Mouse (Mus musculus) testis, postnatal 14 days (tissue): Measurements from ENCODE around the gene Zfp541.

Source experiments
- DNase-seq: peaks from one replicate; pipeline ENCODE4 v3.0.0; 2021; ENCODE audit warnings: low spot score

Zfp541 gene

GRCm38 (mm10) chr7:16080581-16080980 lies 19.0 kb downstream of the Zfp541 start:
- no peak for DNase-seq

GRCm38 (mm10) chr7:16083361-16083760 lies 21.7 kb downstream of the Zfp541 start:
- no peak for DNase-seq

DNA sequence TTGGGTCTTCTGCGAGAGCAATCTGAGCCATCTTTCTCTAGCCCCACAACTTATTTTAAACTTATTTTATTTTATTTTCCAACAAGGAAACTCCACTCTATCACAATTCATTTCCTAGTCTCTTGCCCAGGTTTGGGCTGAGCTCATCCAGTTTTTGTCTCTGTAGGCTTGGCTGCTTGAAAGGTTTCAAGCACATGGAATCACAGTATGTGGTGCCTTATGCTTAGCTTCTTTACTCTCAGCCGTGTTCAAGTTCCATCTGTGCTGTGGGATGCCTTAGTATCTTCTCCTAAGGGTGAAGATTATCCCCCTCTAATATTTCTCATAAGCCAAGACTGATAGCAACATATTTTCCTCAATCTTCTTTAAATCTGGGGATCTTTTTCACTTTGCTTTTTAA lies 26.0 kb downstream of the Zfp541 start:
- DNase-seq, result no peak

DNA sequence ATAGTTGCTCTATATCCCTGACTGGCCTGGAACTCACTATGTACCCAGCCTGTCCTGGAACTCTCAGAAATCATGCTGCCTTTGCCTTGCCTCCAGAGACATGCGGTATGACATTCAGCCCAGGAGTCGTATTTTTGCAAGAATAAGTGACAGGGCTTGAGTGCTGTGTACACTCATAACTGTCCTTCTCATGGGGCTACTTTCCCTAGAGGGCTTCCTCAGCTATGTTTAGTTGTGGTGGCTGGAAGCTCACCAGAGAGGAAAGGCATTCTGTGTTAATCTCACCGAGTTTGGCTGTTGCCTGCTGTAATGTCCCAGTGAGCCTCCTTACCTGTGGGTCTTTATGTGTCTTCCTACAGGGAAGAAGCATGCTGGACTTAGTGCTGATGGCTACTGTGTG lies 33.0 kb downstream of the Zfp541 start:
- no peak for DNase-seq

GRCm38 (mm10) chr7:16098021-16099017 lies 36.7 kb downstream of the Zfp541 start, which contains the start of gene Napa:
TSS of gene Napa (plus strand) at chr7:16098458.
- peak; percentile 97 for DNase-seq

DNA sequence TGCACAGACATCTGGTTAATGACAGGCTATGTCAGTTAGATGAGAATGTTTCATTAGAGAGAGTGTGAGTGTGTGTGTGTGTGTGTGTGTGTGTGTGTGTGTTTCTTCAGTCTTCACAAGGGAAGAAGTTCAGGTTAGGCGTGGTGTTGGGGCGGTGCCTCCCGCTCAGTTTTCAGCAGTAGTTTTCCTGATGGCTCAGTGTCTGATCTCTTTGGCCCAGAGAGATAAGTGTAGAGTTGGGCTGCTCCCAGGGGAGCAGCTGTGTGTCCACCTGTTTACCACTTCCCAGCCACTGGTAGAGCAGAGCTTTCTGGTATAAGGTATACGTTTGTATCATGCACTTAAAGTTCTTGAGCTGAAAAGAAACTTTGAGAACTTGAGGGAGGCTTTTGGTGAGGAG lies 38.3 kb downstream of the Zfp541 start:
- no peak for DNase-seq

DNA sequence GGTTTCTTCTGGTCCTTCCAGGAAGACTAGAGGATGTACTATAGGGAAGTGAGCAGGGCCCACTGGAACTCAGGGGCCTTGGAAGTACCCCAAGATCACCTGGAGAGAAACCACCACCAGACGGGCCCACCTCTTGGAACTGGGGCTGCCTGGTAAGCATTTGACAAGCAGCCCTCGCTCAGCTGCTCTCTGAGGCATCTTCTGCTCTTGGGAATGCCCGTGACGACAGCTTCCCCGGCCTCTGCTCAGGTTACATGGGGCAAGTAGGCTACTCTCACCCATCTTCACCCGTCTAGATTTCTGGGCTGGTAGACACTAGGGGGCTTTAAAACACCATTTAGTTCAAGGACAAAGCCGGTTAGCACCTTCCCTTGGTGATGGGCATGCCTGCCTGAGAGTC lies 39.5 kb downstream of the Zfp541 start:
- no peak for DNase-seq

- DNase-seq, result no peak
These were observed 40.3 kb downstream of the Zfp541 start for GRCm38 (mm10) chr7:16101726-16102475.

DNA sequence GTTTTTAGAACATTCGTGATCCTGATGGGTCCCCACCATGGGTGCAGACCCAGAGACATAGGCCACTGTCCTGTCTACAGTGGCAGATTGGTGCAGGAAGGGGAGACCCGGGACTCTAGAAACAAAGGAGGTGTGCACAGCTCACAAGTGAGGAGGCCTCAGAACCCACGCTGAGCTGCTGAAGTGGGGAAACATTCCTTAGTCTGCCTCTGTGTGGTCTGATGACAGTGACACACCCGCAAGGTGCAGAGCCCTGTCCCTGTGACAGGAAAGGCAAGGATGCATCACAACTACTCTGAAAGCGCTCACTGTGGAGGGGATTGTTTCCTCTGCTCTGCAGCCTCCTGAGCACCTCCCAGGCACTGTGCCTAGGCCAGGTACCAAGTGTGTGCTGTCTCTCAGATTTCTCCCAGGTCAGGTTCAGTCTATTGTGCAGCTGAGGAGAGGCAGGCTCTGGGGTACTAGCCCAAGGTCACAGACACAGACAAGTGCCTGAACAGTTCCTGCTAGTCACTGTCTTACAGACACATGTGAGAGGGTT lies 41.1 kb downstream of the Zfp541 start:
- DNase-seq, result no peak

GRCm38 (mm10) chr7:16103760-16104159 lies 42.1 kb downstream of the Zfp541 start:
- no peak for DNase-seq

- DNase-seq, result no peak
These were observed 43.2 kb downstream of the Zfp541 start for GRCm38 (mm10) chr7:16104611-16105388.

- no peak for DNase-seq
These were observed 47.4 kb downstream of the Zfp541 start for GRCm38 (mm10) chr7:16108886-16109542.

GRCm38 (mm10) chr7:16110158-16110557 lies 48.5 kb downstream of the Zfp541 start:
- no peak for DNase-seq

GRCm38 (mm10) chr7:16111284-16112090 lies 49.9 kb downstream of the Zfp541 start:
- DNase-seq, result no peak

- no peak for DNase-seq
These were observed 54.8 kb downstream of the Zfp541 start for GRCm38 (mm10) chr7:16116418-16116817.

DNA sequence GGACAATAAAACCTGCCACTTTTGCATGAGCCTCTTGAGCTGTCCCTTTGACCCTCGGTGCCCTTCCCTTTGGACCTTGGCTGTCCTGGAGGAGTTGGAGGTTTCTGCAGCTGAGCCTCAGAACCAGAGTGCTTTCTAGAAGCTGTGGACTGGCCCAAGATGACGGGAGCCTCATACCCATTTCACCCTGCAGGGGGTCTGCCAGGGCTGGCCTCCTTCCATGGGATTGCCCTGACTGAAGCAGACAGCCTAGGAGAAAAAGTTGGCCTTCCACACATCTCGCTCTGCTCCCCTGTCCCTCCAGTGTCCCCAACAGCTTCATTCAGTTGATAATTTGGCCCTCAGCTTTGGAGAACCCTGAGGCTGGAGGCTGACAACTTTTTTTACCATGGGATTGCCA lies 55.5 kb downstream of the Zfp541 start:
- DNase-seq, result no peak

- peak; percentile 89 for DNase-seq
These were observed 58.1 kb downstream of the Zfp541 start, which contains the start of gene Kptn for GRCm38 (mm10) chr7:16119569-16120261. TSS of gene Kptn (plus strand) at chr7:16119895.

DNA sequence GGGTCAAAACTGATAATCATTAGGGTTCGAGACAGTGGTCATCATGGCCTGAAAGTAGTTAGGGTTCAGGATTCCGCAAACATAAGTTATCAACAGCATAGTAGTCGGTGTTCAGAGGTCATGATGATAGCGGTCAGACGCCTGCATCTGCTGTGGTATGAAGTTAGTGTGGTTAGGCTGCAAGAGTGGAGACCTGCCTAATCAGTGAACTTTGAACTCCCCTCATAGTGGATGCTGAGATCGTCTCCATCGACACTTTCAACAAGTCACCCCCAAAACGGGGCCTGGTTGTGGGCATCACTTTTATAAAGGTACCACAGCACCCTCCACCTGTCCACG lies 58.6 kb downstream of the Zfp541 start:
- DNase-seq, result no peak

DNA sequence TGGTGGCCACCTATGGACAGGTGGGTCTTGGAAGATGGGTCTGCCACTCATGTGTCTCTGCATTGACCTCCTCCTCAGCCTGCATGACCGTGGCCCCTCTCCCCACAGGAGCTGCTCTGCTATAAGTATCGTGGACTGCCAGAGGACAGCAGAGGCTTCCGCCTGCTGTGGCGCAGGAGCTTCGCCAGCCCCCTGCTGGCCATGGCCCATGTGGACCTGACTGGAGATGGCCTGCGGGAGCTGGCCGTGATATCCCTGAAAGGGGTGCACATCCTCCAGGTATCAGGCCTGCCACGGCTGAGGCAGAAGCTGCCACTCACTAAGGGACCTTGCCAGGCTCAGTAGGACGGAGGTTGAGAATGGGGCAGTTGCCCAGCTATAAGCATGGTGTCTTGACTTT lies 64.2 kb downstream of the Zfp541 start:
- DNase-seq, result no peak

GRCm38 (mm10) chr7:16128344-16128743 lies 66.7 kb downstream of the Zfp541 start:
- no peak for DNase-seq
